Mouse (Mus musculus): ENCODE data around the gene Cd244a. TPM values are rescaled to one million over a fixed set of nuclear protein-coding genes. Genes with fewer than 3 reads are reported as not detected.

Gene Cd244a
- polyA plus RNA-seq (2015; fragmentation: Nextera tagmentation; extraction: Ambion mirVana), result 0.08 and 0.20 TPM in 2 replicates

DNA sequence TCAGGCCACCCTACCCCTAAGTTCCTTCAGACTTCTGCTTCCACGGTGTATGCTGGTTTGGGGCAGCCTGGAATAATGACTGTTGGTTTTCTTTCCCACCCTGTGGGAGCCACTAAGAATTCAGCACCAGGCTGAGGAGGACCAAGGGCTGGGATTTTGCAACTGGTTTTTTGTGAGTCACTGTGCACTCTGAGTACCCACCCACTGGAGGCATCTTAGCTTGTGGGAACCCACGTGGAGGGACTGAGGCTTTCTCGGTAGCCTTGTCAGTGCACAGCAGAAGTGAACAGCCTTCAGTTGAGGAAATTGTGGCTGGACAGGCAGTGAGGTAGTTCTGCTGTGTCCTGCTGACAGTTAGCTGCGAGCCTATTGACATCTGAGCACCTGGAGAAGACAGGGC lies at the start of gene Cd244a:
Gene Cd244a (plus strand): TSS at position 296 of the 400 bp plus-strand sequence.
- no peak for ATAC-seq (replicated peaks; ENCODE audit: low FRiP score, low read depth)
- Histone ChIP-seq H3K9ac (ENCODE audit: low read depth, low read length) (no peak within 1 kb of the TSS), H3K27me3 (ENCODE audit: insufficient read depth, low read length) (no peaks in the 10 kb centered on the region), H3K4me1 (replicated peaks; ENCODE audit: insufficient read depth, low read length) (no peaks in the 10 kb centered on the region), H3K9me3 (replicated peaks; ENCODE audit: low read length) (no peaks in the 10 kb centered on the region), H3K4me2 (ENCODE audit: low read length) (no peak within 1 kb of the TSS), H3K4me3 (replicated peaks; ENCODE audit: low read depth, low read length) (no peak within 1 kb of the TSS), H3K27ac (no peak within 1 kb of the TSS), H3K36me3 (ENCODE audit: insufficient read depth, low read length) (no peaks in the 10 kb centered on the region)
- TF ChIP-seq CTCF (IDR thresholded peaks at IDR 0.05; ENCODE audit: low read depth), result no peak
- DNase-seq (ENCODE audit: low spot score), result no peak
- 76% methylated on average over 4 of the region's 4 CpGs for WGBS

DNA sequence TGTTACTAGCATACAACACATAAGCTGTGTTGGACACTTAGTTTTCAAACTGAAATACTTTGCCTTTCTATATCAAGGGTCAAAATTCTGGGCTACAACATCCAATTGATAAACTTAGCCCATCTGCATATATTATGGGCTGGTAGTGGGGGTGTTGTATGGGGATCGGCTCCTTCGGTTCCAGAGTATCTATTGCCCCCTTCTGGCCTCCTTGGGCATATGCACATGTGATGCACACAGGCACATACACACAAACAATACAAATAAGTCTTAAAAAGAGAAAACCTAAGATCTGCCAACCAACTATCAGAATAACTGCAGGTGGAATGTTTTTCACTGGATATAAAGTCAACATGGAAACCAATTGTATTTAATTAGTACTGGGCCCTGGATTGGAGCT lies 45.8 kb upstream of the Cd244a start:
- H3K4me3 ChIP-seq (replicated peaks; ENCODE audit: low read depth, low read length), result no peak overlapping the region
- H3K4me1 ChIP-seq (replicated peaks; ENCODE audit: insufficient read depth, low read length), result no peaks in the 10 kb centered on the region
- H3K27ac ChIP-seq, result no peak overlapping the region
- H3K36me3 ChIP-seq (ENCODE audit: insufficient read depth, low read length), result no peaks in the 10 kb centered on the region
- no peak for ATAC-seq (replicated peaks; ENCODE audit: low FRiP score, low read depth)
- WGBS, result 89% methylated on average over 2 of the region's 2 CpGs
- H3K9ac ChIP-seq (ENCODE audit: low read depth, low read length), result no peak overlapping the region
- no peak for DNase-seq (ENCODE audit: low spot score)
- 0 out of 2 replicates have a peak, but pooled peaks have one; percentile 29 for TF ChIP-seq CTCF (IDR thresholded peaks at IDR 0.05; ENCODE audit: low read depth)
- H3K27me3 ChIP-seq (ENCODE audit: insufficient read depth, low read length), result no peaks in the 10 kb centered on the region
- no peak overlapping the region for H3K4me2 ChIP-seq (ENCODE audit: low read length)
- H3K9me3 ChIP-seq (replicated peaks; ENCODE audit: low read length), result no peaks in the 10 kb centered on the region

DNA sequence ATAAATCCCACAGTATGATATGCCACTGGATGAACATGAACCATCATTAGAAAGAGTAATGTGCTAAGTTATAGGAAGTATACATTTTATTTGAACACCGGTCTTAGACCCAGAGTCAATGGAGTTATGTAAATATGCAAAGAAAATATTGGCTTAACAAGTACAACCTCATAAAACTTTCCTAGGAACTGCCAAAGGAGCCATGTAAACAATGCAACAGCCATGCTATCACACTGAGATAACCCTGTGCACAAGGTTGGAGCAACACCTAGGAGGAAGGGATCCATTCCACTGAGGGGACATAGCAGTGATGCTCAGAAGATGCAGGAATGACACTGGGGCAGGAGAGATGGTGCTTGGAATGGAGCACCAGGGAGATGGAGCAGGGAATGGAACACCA lies 45.2 kb upstream of the Cd244a start:
- Histone ChIP-seq H3K4me1 (replicated peaks; ENCODE audit: insufficient read depth, low read length) (no peaks in the 10 kb centered on the region), H3K27ac (no peak overlapping the region), H3K27me3 (ENCODE audit: insufficient read depth, low read length) (no peaks in the 10 kb centered on the region), H3K36me3 (ENCODE audit: insufficient read depth, low read length) (no peaks in the 10 kb centered on the region), H3K4me2 (ENCODE audit: low read length) (no peak overlapping the region), H3K9me3 (replicated peaks; ENCODE audit: low read length) (no peaks in the 10 kb centered on the region), H3K4me3 (replicated peaks; ENCODE audit: low read depth, low read length) (no peak overlapping the region), H3K9ac (ENCODE audit: low read depth, low read length) (no peak overlapping the region)
- TF ChIP-seq CTCF (IDR thresholded peaks at IDR 0.05; ENCODE audit: low read depth), result no peak
- ATAC-seq (replicated peaks; ENCODE audit: low FRiP score, low read depth) (no peak), DNase-seq (ENCODE audit: low spot score) (no peak)
- WGBS, result 81% methylated on average over 1 of the region's 1 CpGs

DNA sequence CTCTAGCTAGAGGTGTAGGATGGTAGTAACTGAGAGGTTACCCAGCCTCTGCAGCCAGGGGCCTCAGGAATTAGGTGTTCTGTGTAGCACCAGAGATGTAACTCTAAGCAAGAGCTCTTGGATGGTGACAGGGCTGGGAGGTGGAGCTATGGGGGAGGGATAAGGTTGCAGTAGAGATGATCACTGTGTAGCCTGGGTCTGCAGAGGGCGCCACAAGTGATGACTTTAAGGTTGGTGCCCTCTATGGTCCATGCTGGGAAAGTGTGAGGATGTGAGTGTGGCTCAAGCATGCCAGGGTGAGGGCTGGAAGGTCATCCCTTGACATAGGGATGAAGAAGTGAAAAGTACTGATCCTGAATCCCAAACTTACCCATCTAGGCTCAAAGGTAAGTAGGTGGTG lies 44.0 kb upstream of the Cd244a start:
- TF ChIP-seq CTCF (IDR thresholded peaks at IDR 0.05; ENCODE audit: low read depth), result no peak
- H3K4me3 ChIP-seq (replicated peaks; ENCODE audit: low read depth, low read length), result no peak overlapping the region
- H3K4me2 ChIP-seq (ENCODE audit: low read length), result no peak overlapping the region
- ATAC-seq (replicated peaks; ENCODE audit: low FRiP score, low read depth), result no peak
- no peaks in the 10 kb centered on the region for H3K27me3 ChIP-seq (ENCODE audit: insufficient read depth, low read length)
- no peak overlapping the region for H3K27ac ChIP-seq
- no peaks in the 10 kb centered on the region for H3K4me1 ChIP-seq (replicated peaks; ENCODE audit: insufficient read depth, low read length)
- H3K9me3 ChIP-seq (replicated peaks; ENCODE audit: low read length), result no peaks in the 10 kb centered on the region
- DNase-seq (ENCODE audit: low spot score), result no peak
- H3K9ac ChIP-seq (ENCODE audit: low read depth, low read length), result no peak overlapping the region
- 30% methylated on average over 1 of the region's 1 CpGs for WGBS
- H3K36me3 ChIP-seq (ENCODE audit: insufficient read depth, low read length), result no peaks in the 10 kb centered on the region

DNA sequence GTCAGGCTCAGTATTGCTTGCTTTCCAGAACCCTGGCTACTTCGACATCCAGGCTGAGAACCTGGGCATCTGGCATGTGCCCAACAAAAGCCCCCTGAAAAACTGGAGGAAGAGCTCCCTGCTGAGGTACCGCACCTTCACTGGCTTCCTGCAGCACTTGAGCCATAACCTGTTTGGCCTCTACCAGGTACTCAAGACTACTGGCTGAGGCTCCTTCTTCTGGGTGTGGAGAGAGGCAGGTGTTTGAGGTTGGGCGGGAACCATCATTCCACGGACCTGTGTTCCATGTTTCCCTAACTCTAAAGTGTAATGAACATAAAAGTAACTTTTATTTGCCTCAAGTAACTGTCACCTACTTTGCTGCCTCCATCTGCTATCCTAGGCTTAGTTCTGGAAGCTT lies 43.4 kb upstream of the Cd244a start:
- WGBS, result 85% methylated on average over 4 of the region's 4 CpGs
- TF ChIP-seq CTCF (IDR thresholded peaks at IDR 0.05; ENCODE audit: low read depth), result no peak
- DNase-seq (ENCODE audit: low spot score), result no peak

DNA sequence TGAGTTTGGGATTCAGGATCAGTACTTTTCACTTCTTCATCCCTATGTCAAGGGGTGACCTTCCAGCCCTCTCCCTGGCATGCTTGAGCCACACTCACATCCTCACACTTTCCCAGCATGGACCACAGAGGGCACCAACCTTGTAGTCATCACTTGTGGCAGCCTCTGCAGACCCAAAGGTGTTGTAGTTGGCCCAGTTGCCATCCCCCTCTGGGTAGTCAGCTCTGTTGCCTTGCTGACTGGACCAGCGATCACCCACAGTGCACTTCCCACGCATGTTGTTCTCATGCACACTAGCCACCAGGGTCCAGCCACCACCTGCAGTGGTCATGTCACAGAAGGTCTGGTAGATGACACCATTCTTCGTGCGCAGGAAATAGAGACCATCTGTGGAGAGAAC lies 27.6 kb upstream of the Cd244a start:
- 99% methylated on average over 4 of the region's 4 CpGs for WGBS
- Histone ChIP-seq H3K9ac (ENCODE audit: low read depth, low read length) (no peak overlapping the region), H3K4me3 (replicated peaks; ENCODE audit: low read depth, low read length) (no peak overlapping the region), H3K4me1 (replicated peaks; ENCODE audit: insufficient read depth, low read length) (no peaks in the 10 kb centered on the region), H3K36me3 (ENCODE audit: insufficient read depth, low read length) (no peaks in the 10 kb centered on the region), H3K27me3 (ENCODE audit: insufficient read depth, low read length) (no peaks in the 10 kb centered on the region), H3K27ac (no peak overlapping the region), H3K9me3 (replicated peaks; ENCODE audit: low read length) (no peaks in the 10 kb centered on the region), H3K4me2 (ENCODE audit: low read length) (no peak overlapping the region)
- DNase-seq (ENCODE audit: low spot score) (no peak), ATAC-seq (replicated peaks; ENCODE audit: low FRiP score, low read depth) (no peak)
- no peak for TF ChIP-seq CTCF (IDR thresholded peaks at IDR 0.05; ENCODE audit: low read depth)

More for the DNA sequence above, 43.4 kb upstream of the Cd244a start:
- ATAC-seq (replicated peaks; ENCODE audit: low FRiP score, low read depth), result no peak
- Histone ChIP-seq H3K27me3 (ENCODE audit: insufficient read depth, low read length) (no peaks in the 10 kb centered on the region), H3K27ac (no peak overlapping the region), H3K9me3 (replicated peaks; ENCODE audit: low read length) (no peaks in the 10 kb centered on the region), H3K9ac (ENCODE audit: low read depth, low read length) (no peak overlapping the region), H3K4me3 (replicated peaks; ENCODE audit: low read depth, low read length) (no peak overlapping the region), H3K4me2 (ENCODE audit: low read length) (no peak overlapping the region), H3K4me1 (replicated peaks; ENCODE audit: insufficient read depth, low read length) (no peaks in the 10 kb centered on the region), H3K36me3 (ENCODE audit: insufficient read depth, low read length) (no peaks in the 10 kb centered on the region)

DNA sequence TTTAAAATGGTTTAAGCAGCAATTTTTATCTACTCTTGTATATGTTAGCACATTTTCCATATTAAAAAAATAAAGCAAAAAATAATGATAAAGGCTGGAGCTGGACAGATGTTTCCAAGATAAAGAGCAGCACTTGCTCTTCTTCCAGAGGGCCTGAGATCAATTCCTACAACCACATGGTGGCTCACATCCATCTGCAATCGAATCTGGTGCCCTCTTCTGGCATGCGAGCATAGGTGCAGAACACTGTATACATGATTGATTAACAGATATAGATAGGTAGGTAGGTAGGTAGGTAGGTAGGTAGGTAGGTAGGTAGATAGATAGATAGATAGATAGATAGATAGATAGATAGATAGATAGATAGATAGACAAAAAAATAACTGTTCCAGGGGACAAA lies 26.2 kb upstream of the Cd244a start:
- Histone ChIP-seq H3K36me3 (ENCODE audit: insufficient read depth, low read length) (no peaks in the 10 kb centered on the region), H3K9me3 (replicated peaks; ENCODE audit: low read length) (no peaks in the 10 kb centered on the region), H3K4me1 (replicated peaks; ENCODE audit: insufficient read depth, low read length) (no peaks in the 10 kb centered on the region), H3K9ac (ENCODE audit: low read depth, low read length) (no peak overlapping the region), H3K4me3 (replicated peaks; ENCODE audit: low read depth, low read length) (no peak overlapping the region), H3K4me2 (ENCODE audit: low read length) (no peak overlapping the region), H3K27me3 (ENCODE audit: insufficient read depth, low read length) (no peaks in the 10 kb centered on the region), H3K27ac (no peak overlapping the region)
- ATAC-seq (replicated peaks; ENCODE audit: low FRiP score, low read depth) (no peak), DNase-seq (ENCODE audit: low spot score) (no peak)
- WGBS, result 62% methylated on average over 2 of the region's 2 CpGs
- 0 out of 2 replicates have a peak, but pooled peaks have one; percentile 28 for TF ChIP-seq CTCF (IDR thresholded peaks at IDR 0.05; ENCODE audit: low read depth)
